Mouse (Mus musculus) MEL-GATA-1-ER (cell line): ENCODE data around the gene Krtap28-13.

Experiments
- DNase-seq: peaks from one replicate; pipeline ENCODE4 v3.0.0-alpha.2; 2012; ENCODE audit warnings: low read depth; ENCODE audit errors: extremely low read depth

Krtap28-13 gene

GRCm38 (mm10) chr1:83091268-83091667 is 30.5 kb downstream of the Krtap28-13 start:
- DNase-seq = no peak

DNA sequence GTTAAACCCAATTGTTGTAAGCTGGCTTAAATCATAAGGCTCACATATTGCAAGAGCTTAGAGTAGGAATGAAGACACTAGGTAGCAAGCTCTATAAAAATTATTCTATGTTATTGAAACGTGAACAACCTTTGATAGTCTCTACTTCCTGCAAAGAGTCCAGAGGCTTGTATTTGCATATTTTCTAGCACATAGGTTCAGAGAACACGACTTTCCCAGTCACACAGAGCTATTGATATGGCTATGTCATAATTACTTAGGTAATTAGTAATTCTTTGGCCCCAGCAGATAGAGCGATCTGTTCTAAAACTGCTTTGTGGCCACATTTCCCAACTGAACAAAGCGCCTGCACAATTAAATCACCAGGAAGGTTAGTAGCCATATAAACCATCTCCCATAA is 36.2 kb downstream of the Krtap28-13 start:
- no peak for DNase-seq

DNA sequence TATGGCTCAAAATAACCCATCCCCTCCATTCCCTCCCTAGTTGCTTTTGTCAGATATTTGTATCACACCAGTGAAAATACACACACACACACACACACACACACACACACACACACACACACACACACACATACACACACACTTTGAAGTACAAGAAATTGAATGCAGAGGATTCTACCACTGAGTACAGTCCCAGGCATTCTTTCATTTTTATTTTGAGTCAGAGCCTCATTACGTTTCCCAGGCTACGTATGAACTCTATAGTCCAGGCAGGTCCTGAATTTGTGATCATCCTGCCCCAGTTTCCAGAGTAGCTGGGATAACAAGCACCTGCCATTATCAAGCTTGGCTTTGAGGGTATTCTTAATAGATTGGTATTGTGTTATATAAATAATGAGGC is 38.4 kb downstream of the Krtap28-13 start:
- no peak for DNase-seq

DNA sequence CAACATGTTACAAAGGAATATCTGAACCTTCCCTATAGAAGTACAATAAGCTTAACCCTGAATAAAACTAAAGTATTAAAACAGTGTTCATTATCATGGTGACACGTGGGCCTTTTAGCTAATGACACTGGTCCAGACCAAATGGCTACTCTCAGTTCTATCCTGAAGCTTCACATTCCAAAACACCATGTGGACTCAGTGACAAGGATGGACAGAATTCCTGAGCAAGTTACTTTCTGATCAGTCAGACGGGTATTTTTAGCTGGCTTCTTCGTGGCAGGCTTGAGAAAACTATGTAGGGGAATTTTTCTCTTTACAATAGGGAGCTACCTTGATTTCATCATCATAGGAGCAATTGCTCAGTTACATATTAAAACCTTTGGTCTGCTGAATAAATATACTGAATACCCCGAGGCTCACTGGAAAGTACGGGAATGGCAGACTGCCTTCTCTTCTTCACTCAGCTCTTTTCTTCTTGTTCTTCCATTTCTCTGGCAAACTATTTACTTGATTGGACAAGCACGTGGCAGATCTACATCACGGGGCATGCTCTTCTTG is 38.9 kb downstream of the Krtap28-13 start:
- DNase-seq = no peak

GRCm38 (mm10) chr1:83101891-83102290 is 41.2 kb downstream of the Krtap28-13 start:
- DNase-seq = no peak

DNA sequence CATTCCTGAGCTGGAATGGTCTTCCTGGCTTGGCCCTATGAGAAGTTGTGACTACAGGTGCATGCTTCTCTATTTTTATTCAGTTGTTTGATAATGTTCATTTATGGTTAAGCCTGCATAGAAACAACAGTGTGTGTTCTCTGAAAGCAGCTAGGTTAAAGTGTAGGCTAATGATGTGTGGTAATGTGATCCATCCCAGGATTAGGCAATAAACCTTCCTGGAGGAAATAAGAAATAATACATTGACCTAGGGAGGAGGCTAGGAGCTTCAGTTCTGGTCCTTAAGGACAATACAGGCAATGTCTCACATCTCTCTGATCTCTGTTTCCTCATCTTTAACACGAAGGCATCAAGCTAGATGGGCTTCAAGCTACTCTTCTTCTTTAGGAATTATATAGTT is 44.7 kb downstream of the Krtap28-13 start:
- DNase-seq = no peak

GRCm38 (mm10) chr1:83107410-83107978 is 46.8 kb downstream of the Krtap28-13 start:
- DNase-seq = no peak

GRCm38 (mm10) chr1:83110992-83111391 is 50.3 kb downstream of the Krtap28-13 start:
- DNase-seq = no peak
